Mouse (Mus musculus) kidney, postnatal 0 days (tissue): Measurements from ENCODE around the gene Itpr1. TPM values are rescaled to one million over a fixed set of nuclear protein-coding genes. Genes with fewer than 3 reads are reported as not detected.

Experiments used
- ATAC-seq: fragments of 200-750 bp; cut with Nextera tagmentation; replicated peaks from 2 replicates; pipeline ENCODE4 v1.8.0; 2017; ENCODE audit warnings: low read depth, moderate number of reproducible peaks, moderate TSS enrichment, moderate library complexity; ENCODE audit not compliant: low FRiP score
- DNase-seq: peaks from one replicate; pipeline ENCODE4 v3.0.0-alpha.2; 2016; ENCODE audit warnings: low spot score
- H3K27ac ChIP-seq: fragments of 300-500 bp; sonication (generic); 2 replicates; pipeline ENCODE4 v1.5.1; 2014; ENCODE audit warnings: mild to moderate bottlenecking
- H3K27me3 ChIP-seq: fragments of 300-500 bp; sonication (generic); 2 replicates; pipeline ENCODE4 v1.6.1; 2014; ENCODE audit warnings: low read length, mixed read lengths; ENCODE audit not compliant: insufficient read depth
- H3K36me3 ChIP-seq: fragments of 300-500 bp; sonication (generic); 2 replicates; pipeline ENCODE4 v1.6.1; 2014; ENCODE audit warnings: low read length, mixed read lengths; ENCODE audit not compliant: insufficient read depth
- H3K4me1 ChIP-seq: fragments of 300-500 bp; sonication (generic); replicated peaks from 2 replicates; pipeline ENCODE4 v1.6.1; 2014; ENCODE audit warnings: antibody characterized with exemption, low read length, mixed read lengths; ENCODE audit not compliant: insufficient read depth
- H3K4me2 ChIP-seq: fragments of 300-500 bp; sonication (generic); 2 replicates; pipeline ENCODE4 v1.6.1; 2014; ENCODE audit warnings: mild to moderate bottlenecking, low read length, moderate library complexity, mixed read lengths
- H3K4me3 ChIP-seq: fragments of 300-500 bp; sonication (generic); replicated peaks from 2 replicates; pipeline ENCODE4 v1.5.1; 2014; ENCODE audit warnings: low read depth, low read length
- H3K9ac ChIP-seq: fragments of 300-500 bp; sonication (generic); 2 replicates; pipeline ENCODE4 v1.6.1; 2014; ENCODE audit warnings: low read depth, low read length
- H3K9me3 ChIP-seq: fragments of 300-500 bp; sonication (generic); replicated peaks from 2 replicates; pipeline ENCODE4 v1.6.1; 2016; ENCODE audit warnings: low read length, inconsistent platforms, mixed read lengths
- CTCF ChIP-seq: IDR thresholded peaks from 2 replicates; pipeline ENCODE4 v1.5.1; 2016; ENCODE audit warnings: antibody characterized with exemption, low read depth, mild to moderate bottlenecking, moderate library complexity
- WGBS: fragments of 180-500 bp; shearing (Covaris S2); extraction: QIAGEN DNeasy Blood & Tissue Kit; methylation state at CpG from one replicate; pipeline ENCODE4 v1.1.7; 2014; 5-methylcytosine and 5-hydroxymethylcytosine counted together
- polyA plus RNA-seq: library from polyadenylated mRNA; unstranded; fragments of >200 nt; fragmentation: Nextera tagmentation; extraction: Ambion mirVana; gene quantifications from 2 replicates; pipeline ENCODE4 v1.2.1, GENCODE M21; 2015

Gene Itpr1
- polyA plus RNA-seq, 1 experiment from 2014 or later = 21.2 TPM

GRCm38 (mm10) chr6:108374019-108374418 lies 161.1 kb downstream of the Itpr1 start:
- Histone ChIP-seq H3K4me3 (no peak overlapping the region), H3K9me3 (no peaks in the 10 kb centered on the region), H3K9ac (no peak overlapping the region), H3K27me3 (no peaks in the 10 kb centered on the region), H3K36me3 (peaks cover 29% of the 10 kb centered on the region), H3K4me2 (no peak overlapping the region), H3K27ac (no peak overlapping the region), H3K4me1 (no peaks in the 10 kb centered on the region)
- DNase-seq (peak; percentile 45), ATAC-seq (no peak; the same call in 1 of the 2 replicates)
- WGBS = 78% methylated on average over 7 of the region's 7 CpGs
- TF ChIP-seq CTCF = peak; percentile 44; the same call in 1 of the 2 replicates

GRCm38 (mm10) chr6:108379041-108379440 lies 166.1 kb downstream of the Itpr1 start:
- Histone ChIP-seq H3K9me3 (no peaks in the 10 kb centered on the region), H3K9ac (no peak overlapping the region), H3K27ac (no peak overlapping the region), H3K4me1 (no peaks in the 10 kb centered on the region), H3K27me3 (no peaks in the 10 kb centered on the region), H3K36me3 (peaks cover 43% of the 10 kb centered on the region), H3K4me2 (no peak overlapping the region), H3K4me3 (no peak overlapping the region)
- TF ChIP-seq CTCF = no peak
- ATAC-seq (no peak), DNase-seq (peak; percentile 19)
- WGBS = 59% methylated on average over 3 of the region's 3 CpGs

- Histone ChIP-seq H3K27ac (no peak overlapping the region), H3K27me3 (no peaks in the 10 kb centered on the region), H3K4me2 (no peak overlapping the region), H3K9ac (no peak overlapping the region), H3K36me3 (peaks cover 51% of the 10 kb centered on the region), H3K4me1 (no peaks in the 10 kb centered on the region), H3K4me3 (no peak overlapping the region), H3K9me3 (no peaks in the 10 kb centered on the region)
- ATAC-seq (no peak), DNase-seq (no peak)
- WGBS = 64% methylated on average over 2 of the region's 2 CpGs
- no peak for TF ChIP-seq CTCF
These were observed 167.3 kb downstream of the Itpr1 start for GRCm38 (mm10) chr6:108380209-108380608.

- H3K27ac ChIP-seq = no peak overlapping the region
These were observed 177.9 kb downstream of the Itpr1 start for GRCm38 (mm10) chr6:108390624-108391324.

GRCm38 (mm10) chr6:108393131-108393530 lies 180.2 kb downstream of the Itpr1 start:
- TF ChIP-seq CTCF = no peak
- no peak overlapping the region for H3K4me2 ChIP-seq
- no peak overlapping the region for H3K4me3 ChIP-seq
- H3K27ac ChIP-seq = no peak overlapping the region
- WGBS = 72% methylated on average over 8 of the region's 8 CpGs
- H3K4me1 ChIP-seq = no peaks in the 10 kb centered on the region
- DNase-seq (peak; percentile 39), ATAC-seq (no peak)
- H3K27me3 ChIP-seq = no peaks in the 10 kb centered on the region
- no peak overlapping the region for H3K9ac ChIP-seq
- peaks cover 51% of the 10 kb centered on the region for H3K36me3 ChIP-seq
- H3K9me3 ChIP-seq = no peaks in the 10 kb centered on the region

More at GRCm38 (mm10) chr6:108390624-108391324, 177.9 kb downstream of the Itpr1 start:
- Histone ChIP-seq H3K9me3 (no peaks in the 10 kb centered on the region), H3K4me2 (no peak overlapping the region), H3K9ac (no peak overlapping the region), H3K36me3 (peaks cover 46% of the 10 kb centered on the region), H3K27me3 (no peaks in the 10 kb centered on the region), H3K4me3 (no peak overlapping the region), H3K4me1 (no peaks in the 10 kb centered on the region)
- peak; percentile 33; the same call in 1 of the 2 replicates for ATAC-seq
- DNase-seq = peak; percentile 56
- WGBS = 67% methylated on average over 6 of the region's 6 CpGs
- no peak for TF ChIP-seq CTCF

- Histone ChIP-seq H3K9ac (no peak overlapping the region), H3K4me2 (no peak overlapping the region), H3K27ac (no peak overlapping the region), H3K4me1 (no peaks in the 10 kb centered on the region), H3K27me3 (no peaks in the 10 kb centered on the region), H3K36me3 (peaks cover 75% of the 10 kb centered on the region), H3K4me3 (no peak overlapping the region), H3K9me3 (no peaks in the 10 kb centered on the region)
- no peak for ATAC-seq
- 56% methylated on average over 3 of the region's 3 CpGs for WGBS
- no peak for DNase-seq
- TF ChIP-seq CTCF = no peak
These were observed 185.1 kb downstream of the Itpr1 start for GRCm38 (mm10) chr6:108397956-108398355.
